Mouse (Mus musculus) limb, embryonic 14.5 days (tissue): ENCODE measurements around the gene Adssl1. TPM values are rescaled to one million over a fixed set of nuclear protein-coding genes. Genes with fewer than 3 reads are reported as not detected.

Experiments
- ATAC-seq: fragments of 200-750 bp; cut with Nextera tagmentation; 2 replicates; pipeline ENCODE4 v1.8.0; 2017; ENCODE audit warnings: low read depth, moderate number of reproducible peaks, moderate TSS enrichment; ENCODE audit not compliant: low FRiP score
- DNase-seq: peaks from one replicate; pipeline ENCODE4 v3.0.0-alpha.2; 2015; ENCODE audit warnings: low spot score
- H3K27ac ChIP-seq: fragments of 300-500 bp; sonication (generic); replicated peaks from 2 replicates; pipeline ENCODE4 v1.5.1; 2014; ENCODE audit warnings: low read depth, mild to moderate bottlenecking, low read length, moderate library complexity, mixed read lengths
- H3K27me3 ChIP-seq: fragments of 300-500 bp; sonication (generic); 2 replicates; pipeline ENCODE4 v1.6.1; 2014; ENCODE audit warnings: low read length, mixed read lengths; ENCODE audit not compliant: control insufficient read depth, insufficient read depth
- H3K36me3 ChIP-seq: fragments of 300-500 bp; sonication (generic); 2 replicates; pipeline ENCODE4 v1.6.1; 2014; ENCODE audit warnings: mild to moderate bottlenecking, low read length, moderate library complexity, mixed read lengths; ENCODE audit not compliant: control insufficient read depth, insufficient read depth
- H3K4me1 ChIP-seq: fragments of 300-500 bp; sonication (generic); 2 replicates; pipeline ENCODE4 v1.6.1; 2014; ENCODE audit warnings: antibody characterized with exemption, low read length, mixed read lengths; ENCODE audit not compliant: control insufficient read depth, insufficient read depth
- H3K4me2 ChIP-seq: fragments of 300-500 bp; sonication (generic); replicated peaks from 2 replicates; pipeline ENCODE4 v1.6.1; 2014; ENCODE audit warnings: low read depth, mild to moderate bottlenecking, low read length, moderate library complexity; ENCODE audit not compliant: severe bottlenecking
- H3K4me3 ChIP-seq: fragments of 300-500 bp; sonication (generic); replicated peaks from 2 replicates; pipeline ENCODE4 v1.5.1; 2014; ENCODE audit warnings: low read length
- H3K9ac ChIP-seq: fragments of 300-500 bp; sonication (generic); 2 replicates; pipeline ENCODE4 v1.6.1; 2014; ENCODE audit warnings: mild to moderate bottlenecking, low read depth, low read length, moderate library complexity; ENCODE audit not compliant: severe bottlenecking
- H3K9me3 ChIP-seq: fragments of 300-500 bp; sonication (generic); 2 replicates; pipeline ENCODE4 v1.6.1; 2016; ENCODE audit warnings: low read length; ENCODE audit not compliant: control insufficient read depth
- POLR2A ChIP-seq: fragments of 200-500 bp; IDR thresholded peaks from 2 replicates; pipeline ENCODE4 v1.8.0; 2012; ENCODE audit warnings: inconsistent platforms, mild to moderate bottlenecking, moderate library complexity, borderline replicate concordance; ENCODE audit not compliant: insufficient read depth, insufficient read length; ENCODE audit errors: extremely low read depth
- WGBS: fragments of 180-500 bp; shearing (Covaris S2); extraction: QIAGEN DNeasy Blood & Tissue Kit; methylation state at CpG from one replicate; pipeline ENCODE4 v1.1.7; 2014; 5-methylcytosine and 5-hydroxymethylcytosine counted together
- polyA plus RNA-seq, 2 experiments: library from polyadenylated mRNA; depleted of rRNA in 1 of 2; stranded (reverse) in 1 of 2; unstranded in 1 of 2; fragments of >200 nt; fragmentation: Nextera tagmentation in 1 of 2; extraction: Ambion mirVana in 1 of 2; gene quantifications; 2 replicates each; pipeline versions ENCODE4 v1.2.1 to v1.2.3; 2012 to 2014

Gene Adssl1
- polyA plus RNA-seq, 2 experiments = 15.0 to 18.9 TPM

DNA sequence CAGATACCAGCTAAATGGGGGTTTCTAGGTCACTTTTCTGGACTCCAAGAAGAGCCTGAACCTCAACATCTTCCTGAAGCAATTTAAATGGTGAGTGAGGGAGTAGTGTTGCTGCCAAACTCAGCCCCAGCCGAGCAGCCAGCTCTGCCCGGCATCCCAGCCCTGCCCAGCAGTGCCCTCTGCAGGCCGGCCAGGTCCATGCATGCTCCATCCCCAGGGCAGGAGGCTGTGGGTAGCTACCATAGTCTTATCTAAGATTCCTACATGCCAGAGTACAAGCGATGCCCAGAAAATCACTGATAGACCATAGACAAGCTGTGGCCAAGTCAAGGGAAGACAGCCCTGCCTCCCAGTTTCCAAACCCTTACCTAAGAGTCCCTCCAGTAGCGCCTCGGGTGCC, 14.1 kb upstream of the Adssl1 start:
- H3K27ac ChIP-seq = no peak overlapping the region
- ATAC-seq (peak; percentile 59; the same call in 1 of the 2 replicates), DNase-seq (no peak)
- WGBS = 50% methylated on average over 6 of the region's 6 CpGs
- H3K4me2 ChIP-seq = no peak overlapping the region
- H3K27me3 ChIP-seq = no peaks in the 10 kb centered on the region
- no peak for TF ChIP-seq POLR2A
- no peak overlapping the region for H3K9ac ChIP-seq
- peaks cover 31% of the 10 kb centered on the region for H3K36me3 ChIP-seq
- H3K4me3 ChIP-seq = no peak overlapping the region
- no peaks in the 10 kb centered on the region for H3K4me1 ChIP-seq
- H3K9me3 ChIP-seq = no peaks in the 10 kb centered on the region

DNA sequence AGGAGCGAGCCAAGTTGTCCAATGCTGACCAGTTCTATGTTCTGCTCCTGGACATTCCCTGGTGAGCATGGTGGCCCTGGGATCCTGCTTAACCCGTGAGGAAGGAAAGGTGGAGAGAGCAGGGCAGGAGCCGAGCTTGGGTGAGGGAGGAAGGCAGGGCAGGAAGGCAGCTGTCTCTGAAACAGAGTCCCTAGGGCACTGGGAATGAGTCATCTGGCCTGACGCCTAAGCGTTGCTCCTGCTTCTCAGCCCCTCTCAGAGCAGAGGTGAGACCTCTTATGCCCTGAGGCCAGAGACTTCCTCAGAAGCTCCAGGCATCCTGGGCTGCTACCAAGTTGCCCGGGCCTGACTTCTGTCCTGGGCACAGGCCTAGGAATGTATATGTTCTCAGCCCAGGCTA, 12.8 kb upstream of the Adssl1 start:
- TF ChIP-seq POLR2A = no peak
- no peak for ATAC-seq
- no peak overlapping the region for H3K4me2 ChIP-seq
- H3K9me3 ChIP-seq = no peaks in the 10 kb centered on the region
- no peak for DNase-seq
- H3K4me3 ChIP-seq = no peak overlapping the region
- WGBS = 69% methylated on average over 6 of the region's 6 CpGs
- no peak overlapping the region for H3K9ac ChIP-seq
- no peaks in the 10 kb centered on the region for H3K4me1 ChIP-seq
- H3K27ac ChIP-seq = no peak overlapping the region
- H3K27me3 ChIP-seq = no peaks in the 10 kb centered on the region
- H3K36me3 ChIP-seq = peaks cover 29% of the 10 kb centered on the region

DNA sequence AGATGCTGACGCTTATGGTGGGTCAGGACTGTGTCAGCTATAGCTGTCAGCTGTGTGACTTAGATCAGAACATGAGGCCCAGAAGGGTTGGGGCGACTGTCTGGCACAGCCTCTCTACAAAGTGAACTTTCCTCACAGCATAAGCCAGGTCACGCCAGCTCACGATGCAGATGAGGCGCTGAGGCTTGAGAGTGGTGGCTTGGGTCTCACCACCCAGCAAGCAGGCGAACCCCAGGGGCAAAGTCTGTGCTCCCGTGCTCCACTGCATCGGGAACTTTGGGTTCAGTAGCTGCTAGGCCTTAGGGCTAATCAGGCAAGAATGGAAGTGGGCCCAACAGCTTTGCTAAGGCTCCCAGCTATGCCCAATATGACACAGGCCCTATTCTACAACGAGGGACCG, 10.8 kb upstream of the Adssl1 start:
- no peaks in the 10 kb centered on the region for H3K4me1 ChIP-seq
- WGBS = 91% methylated on average over 7 of the region's 10 CpGs
- H3K9me3 ChIP-seq = no peaks in the 10 kb centered on the region
- ATAC-seq = no peak
- DNase-seq = no peak
- no peak overlapping the region for H3K9ac ChIP-seq
- no peak for TF ChIP-seq POLR2A
- no peaks in the 10 kb centered on the region for H3K27me3 ChIP-seq
- H3K4me2 ChIP-seq = no peak overlapping the region
- no peak overlapping the region for H3K27ac ChIP-seq
- H3K36me3 ChIP-seq = peaks cover 38% of the 10 kb centered on the region
- H3K4me3 ChIP-seq = no peak overlapping the region

- Histone ChIP-seq H3K4me1 (peaks cover 13% of the 10 kb centered on the region; the same call in 1 of the 2 replicates), H3K9ac (no peak overlapping the region), H3K4me2 (no peak overlapping the region), H3K4me3 (no peak overlapping the region), H3K36me3 (peaks cover 11% of the 10 kb centered on the region), H3K27ac (no peak overlapping the region), H3K27me3 (peaks cover 7% of the 10 kb centered on the region; the same call in 1 of the 2 replicates), H3K9me3 (no peaks in the 10 kb centered on the region)
- DNase-seq = no peak
- no peak for ATAC-seq
- WGBS = 53% methylated on average over 9 of the region's 9 CpGs
- TF ChIP-seq POLR2A = no peak
Measured at GRCm38 (mm10) chr12:112616668-112617067, 3.2 kb upstream of the Adssl1 start.

DNA sequence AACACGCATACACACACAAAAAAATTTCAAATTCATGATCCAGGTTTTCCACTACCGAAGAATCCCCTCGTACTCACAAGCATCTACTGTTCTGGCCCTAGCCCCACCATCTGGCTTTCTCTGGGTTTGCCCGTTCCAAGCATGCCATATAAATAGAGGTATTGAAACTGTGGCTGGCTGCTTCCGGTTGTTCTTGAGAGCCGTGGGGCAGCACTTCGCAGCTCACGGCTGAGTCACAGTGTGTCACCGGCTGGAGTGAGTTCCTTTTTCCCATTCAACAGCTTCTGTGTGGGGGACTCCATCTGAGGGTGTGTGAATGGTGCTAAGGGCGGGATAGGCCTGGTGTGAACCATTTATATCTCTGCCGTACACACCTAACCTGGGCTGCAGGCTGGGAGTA, 2.7 kb upstream of the Adssl1 start:
- Histone ChIP-seq H3K27ac (no peak overlapping the region), H3K36me3 (peaks cover 11% of the 10 kb centered on the region), H3K4me2 (no peak overlapping the region), H3K9me3 (no peaks in the 10 kb centered on the region), H3K27me3 (peaks cover 7% of the 10 kb centered on the region; the same call in 1 of the 2 replicates), H3K4me1 (peaks cover 13% of the 10 kb centered on the region; the same call in 1 of the 2 replicates), H3K9ac (no peak overlapping the region), H3K4me3 (no peak overlapping the region)
- DNase-seq (no peak), ATAC-seq (no peak)
- 75% methylated on average over 11 of the region's 11 CpGs for WGBS
- no peak for TF ChIP-seq POLR2A
